Mouse (Mus musculus) ES-Bruce4 (cell line): Measurements from ENCODE around the gene Stk38. TPM values are rescaled to one million over a fixed set of nuclear protein-coding genes. Genes with fewer than 3 reads are reported as not detected.

Source experiments
- H3K27ac ChIP-seq: 2 replicates; pipeline ENCODE4 v1.5.1; 2012; ENCODE audit warnings: low read length, inconsistent platforms; ENCODE audit not compliant: insufficient read depth
- H3K27me3 ChIP-seq: 2 replicates; pipeline ENCODE4 v1.6.1; 2012; ENCODE audit warnings: mild to moderate bottlenecking, low read length, inconsistent platforms; ENCODE audit not compliant: control insufficient read depth, poor library complexity, insufficient read depth, severe bottlenecking
- H3K36me3 ChIP-seq: 2 replicates; pipeline ENCODE4 v1.6.1; 2012; ENCODE audit warnings: inconsistent platforms, mild to moderate bottlenecking, low read length, moderate library complexity; ENCODE audit not compliant: control insufficient read depth, poor library complexity, insufficient read depth, severe bottlenecking
- H3K4me1 ChIP-seq: one replicate; pipeline ENCODE4 v1.8.1; 2011; ENCODE audit warnings: low read length; ENCODE audit not compliant: control insufficient read depth, insufficient read depth
- H3K4me3 ChIP-seq: 2 replicates; pipeline ENCODE4 v1.5.1; 2011; ENCODE audit warnings: low read depth, mild to moderate bottlenecking, low read length
- H3K9ac ChIP-seq: 2 replicates; pipeline ENCODE4 v1.6.1; 2012; ENCODE audit warnings: low read depth, mild to moderate bottlenecking, inconsistent platforms; ENCODE audit not compliant: poor library complexity, severe bottlenecking
- H3K9me3 ChIP-seq: replicated peaks from 2 replicates; pipeline ENCODE4 v1.6.1; 2012; ENCODE audit warnings: mild to moderate bottlenecking, low read length, inconsistent platforms; ENCODE audit not compliant: control insufficient read depth, poor library complexity, insufficient read depth, severe bottlenecking
- CTCF ChIP-seq: IDR thresholded peaks from one replicate; pipeline ENCODE4 v1.8.1; 2011; ENCODE audit warnings: low read depth, low read length
- EP300 ChIP-seq: IDR thresholded peaks from 2 replicates; pipeline ENCODE4 v1.6.1; 2011; ENCODE audit warnings: low read depth, low read length; ENCODE audit not compliant: insufficient read depth
- POLR2A ChIP-seq: IDR thresholded peaks from one replicate; pipeline ENCODE4 v1.8.1; 2011; ENCODE audit warnings: low read length; ENCODE audit not compliant: insufficient read depth
- polyA plus RNA-seq: library from polyadenylated mRNA; stranded (reverse); fragments of >200 nt; gene quantifications from 2 replicates; pipeline ENCODE4 v1.2.4, GENCODE M21; 2011; ENCODE audit warnings: low read depth; ENCODE audit not compliant: missing spikeins, insufficient read depth, insufficient read length

Stk38 gene
- polyA plus RNA-seq, 1 experiment, result 171 TPM

DNA sequence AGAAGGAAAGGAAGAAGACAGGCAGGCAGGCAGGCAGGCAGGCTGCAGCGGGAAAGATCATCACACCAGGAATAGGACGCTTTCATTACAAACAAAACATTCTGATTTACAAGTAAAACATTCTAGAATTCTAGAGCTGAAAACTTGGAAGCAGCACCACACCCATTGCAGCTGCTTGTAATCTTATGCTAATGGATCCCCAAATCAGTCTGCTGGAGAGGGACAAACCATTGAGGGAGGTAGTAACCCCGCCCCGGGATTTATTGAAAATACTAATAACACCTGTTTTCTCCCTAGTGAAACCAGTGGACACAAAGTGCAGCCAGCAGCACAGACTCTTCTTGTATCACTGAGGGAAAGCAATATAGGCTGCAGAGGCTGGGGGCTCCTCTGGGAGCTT is 26.7 kb downstream of the Stk38 start:
- no peak for TF ChIP-seq CTCF
- no peak for TF ChIP-seq POLR2A
- TF ChIP-seq EP300, result 0 out of 2 replicates have a peak, but pooled peaks have one; percentile 26
- H3K4me3 ChIP-seq, result no peak overlapping the region
- H3K9me3 ChIP-seq, result no peaks in the 10 kb centered on the region
- H3K9ac ChIP-seq, result no peak overlapping the region
- H3K27ac ChIP-seq, result peak overlapping the region; percentile 91
- peaks cover 9% of the 10 kb centered on the region for H3K4me1 ChIP-seq
- H3K27me3 ChIP-seq, result no peaks in the 10 kb centered on the region
- peaks cover 44% of the 10 kb centered on the region for H3K36me3 ChIP-seq

DNA sequence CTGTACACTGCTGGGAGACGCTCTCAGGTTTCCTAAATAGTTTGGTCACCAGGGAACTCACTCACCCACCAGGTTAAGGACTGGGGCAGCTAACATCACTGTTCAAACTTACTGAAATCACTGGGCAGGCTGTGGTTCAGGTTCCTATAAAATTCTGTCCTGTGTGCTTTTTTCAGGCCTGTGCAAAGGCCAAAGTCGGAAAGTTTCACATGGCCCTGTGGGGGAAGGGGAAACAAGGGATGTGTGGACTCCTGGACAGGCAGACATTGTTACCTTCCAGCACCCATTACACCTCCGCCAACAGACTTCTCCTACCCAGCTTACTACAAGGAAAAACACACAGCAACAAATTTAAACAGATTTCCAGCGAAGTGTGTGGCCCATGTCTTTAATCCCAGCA is 28.7 kb downstream of the Stk38 start:
- Histone ChIP-seq H3K4me3 (no peak overlapping the region), H3K36me3 (peaks cover 57% of the 10 kb centered on the region), H3K9ac (no peak overlapping the region), H3K9me3 (no peaks in the 10 kb centered on the region), H3K4me1 (peaks cover 9% of the 10 kb centered on the region), H3K27ac (no peak overlapping the region), H3K27me3 (no peaks in the 10 kb centered on the region)
- no peak for TF ChIP-seq EP300
- no peak for TF ChIP-seq CTCF
- TF ChIP-seq POLR2A, result no peak

DNA sequence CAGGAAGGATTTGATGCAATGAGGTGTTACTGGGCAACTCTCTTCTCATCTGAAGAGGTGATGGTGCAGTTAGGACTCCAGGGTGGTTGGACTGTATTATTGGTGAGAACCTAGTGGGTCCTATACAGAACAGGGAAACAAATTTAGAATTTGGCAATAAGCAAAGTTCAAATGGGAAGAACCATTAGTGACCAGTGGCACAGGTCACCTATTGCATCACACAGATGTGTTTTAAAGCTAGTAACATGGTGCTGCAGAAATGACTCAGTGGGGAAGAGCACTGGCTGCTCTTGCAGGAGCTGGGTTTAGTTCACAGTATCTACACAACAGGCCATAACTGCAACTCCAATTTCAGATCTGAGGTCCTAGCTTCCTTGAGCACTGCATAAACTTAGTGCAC is 37.7 kb downstream of the Stk38 start:
- no peak overlapping the region for H3K9ac ChIP-seq
- no peaks in the 10 kb centered on the region for H3K9me3 ChIP-seq
- TF ChIP-seq CTCF (no peak), POLR2A (no peak), EP300 (no peak)
- peaks cover 4% of the 10 kb centered on the region for H3K4me1 ChIP-seq
- peaks cover 69% of the 10 kb centered on the region for H3K36me3 ChIP-seq
- H3K27ac ChIP-seq, result no peak overlapping the region
- H3K27me3 ChIP-seq, result no peaks in the 10 kb centered on the region
- H3K4me3 ChIP-seq, result no peak overlapping the region

DNA sequence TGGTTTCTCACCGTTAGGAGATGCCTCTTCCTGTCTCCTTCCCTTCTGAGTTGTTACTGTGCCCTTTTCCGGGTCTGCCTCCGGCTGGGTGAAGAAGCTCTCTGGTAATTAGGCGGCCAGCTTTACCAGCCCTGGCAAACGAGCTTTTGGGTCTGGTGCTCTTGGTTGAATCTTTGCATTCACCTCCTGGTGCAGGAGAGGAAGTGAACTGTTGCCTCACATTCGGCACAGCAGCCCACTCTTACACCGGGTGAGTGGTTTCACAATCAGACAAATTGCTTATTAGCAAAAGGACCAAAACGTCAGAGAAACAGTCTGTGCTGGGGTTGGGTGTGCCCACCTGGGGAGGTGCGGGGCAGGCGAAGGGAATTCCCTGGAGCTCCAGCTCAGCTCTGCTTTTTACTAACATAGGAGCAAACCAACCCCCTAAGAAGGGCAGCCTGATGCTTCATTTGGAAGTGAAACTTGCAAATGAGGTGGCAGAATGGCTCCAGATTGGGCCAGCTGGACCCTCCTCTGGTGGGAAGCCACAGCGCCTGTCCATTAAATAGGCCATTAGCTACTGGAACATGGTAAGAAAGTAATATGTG is 40.7 kb downstream of the Stk38 start:
- H3K36me3 ChIP-seq, result peaks cover 57% of the 10 kb centered on the region
- TF ChIP-seq POLR2A (no peak), CTCF (no peak), EP300 (no peak)
- H3K4me3 ChIP-seq, result no peak overlapping the region
- peaks cover 2% of the 10 kb centered on the region for H3K4me1 ChIP-seq
- 0 out of 2 replicates have a peak overlapping the region, but pooled peaks have one; percentile 6 for H3K27ac ChIP-seq
- H3K9ac ChIP-seq, result no peak overlapping the region
- H3K9me3 ChIP-seq, result no peaks in the 10 kb centered on the region
- H3K27me3 ChIP-seq, result no peaks in the 10 kb centered on the region

DNA sequence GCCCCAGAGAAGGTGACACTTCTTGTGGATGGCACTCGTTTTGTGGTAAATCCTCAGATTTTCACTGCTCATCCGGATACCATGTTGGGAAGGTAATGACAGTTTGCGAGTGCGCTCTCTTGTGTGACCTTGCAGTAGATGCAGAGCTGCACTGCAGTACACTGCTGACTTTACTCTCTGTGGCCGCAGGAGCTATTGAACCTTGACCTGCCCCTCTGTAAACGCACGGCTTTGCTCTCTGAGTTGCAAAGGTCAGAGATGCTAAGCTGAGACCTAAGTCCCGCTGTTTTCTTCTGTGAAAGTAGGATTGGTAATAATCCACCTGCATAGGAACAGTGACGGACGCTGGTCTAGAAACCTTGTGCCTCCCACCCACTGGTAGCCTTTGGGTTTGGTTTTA is 46.2 kb downstream of the Stk38 start:
- TF ChIP-seq CTCF, result no peak
- TF ChIP-seq POLR2A, result no peak
- TF ChIP-seq EP300, result no peak
- H3K4me1 ChIP-seq, result no peaks in the 10 kb centered on the region
- no peaks in the 10 kb centered on the region for H3K9me3 ChIP-seq
- no peak overlapping the region for H3K27ac ChIP-seq
- no peak overlapping the region for H3K9ac ChIP-seq
- H3K36me3 ChIP-seq, result peaks cover 27% of the 10 kb centered on the region
- H3K4me3 ChIP-seq, result no peak overlapping the region
- no peaks in the 10 kb centered on the region for H3K27me3 ChIP-seq

DNA sequence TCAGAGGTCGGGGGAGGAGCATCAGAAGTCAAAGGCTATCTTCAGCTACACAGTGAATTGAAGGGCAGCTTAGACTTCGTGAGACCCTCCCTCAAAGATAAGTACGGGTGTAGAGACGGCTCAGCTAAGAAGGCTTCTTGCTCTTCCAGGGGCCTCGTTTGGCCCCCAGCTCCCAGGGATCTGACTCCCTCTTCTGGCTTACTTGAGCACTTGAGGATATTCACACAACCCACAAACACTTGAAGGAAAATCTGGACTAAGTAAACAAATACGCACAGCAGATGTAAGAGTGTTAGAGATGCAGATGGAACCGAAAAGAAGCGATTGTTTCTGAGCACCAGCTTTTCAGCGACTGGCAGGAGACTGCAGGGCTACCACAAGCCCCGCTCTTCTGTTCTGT is 47.2 kb downstream of the Stk38 start:
- Histone ChIP-seq H3K27ac (no peak overlapping the region), H3K9ac (no peak overlapping the region), H3K4me1 (no peaks in the 10 kb centered on the region), H3K27me3 (no peaks in the 10 kb centered on the region), H3K36me3 (peaks cover 22% of the 10 kb centered on the region), H3K9me3 (no peaks in the 10 kb centered on the region), H3K4me3 (no peak overlapping the region)
- TF ChIP-seq EP300 (no peak), POLR2A (no peak), CTCF (no peak)
